Mouse (Mus musculus): ENCODE measurements around the gene 4930518I15Rik.

DNA sequence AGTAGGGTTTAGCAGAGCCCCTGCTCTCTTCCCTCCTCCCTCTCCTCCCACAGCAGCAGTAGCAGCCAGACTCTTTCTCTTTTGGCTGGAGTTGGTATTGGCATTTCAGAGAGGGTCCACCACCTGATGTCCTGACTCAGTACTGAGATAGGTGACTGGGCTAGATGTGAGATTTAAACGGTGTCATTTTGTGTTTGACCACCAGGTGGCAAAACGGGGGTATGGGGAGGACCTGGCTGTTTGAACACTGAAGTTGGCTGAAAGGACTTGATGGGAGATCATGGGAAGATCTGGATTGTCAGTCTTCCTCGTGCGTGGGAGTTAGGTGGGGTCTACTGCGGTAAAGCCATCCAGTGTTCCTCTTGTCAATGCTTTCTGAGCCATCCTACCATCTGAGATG lies 15.9 kb upstream of the 4930518I15Rik start:
- no peak for TF ChIP-seq CTCF (IDR thresholded peaks at IDR 0.05; ENCODE audit: control insufficient read depth, insufficient read depth, insufficient replicate concordance, low read depth, low read length)
- no peak for TF ChIP-seq POLR2A (IDR thresholded peaks at IDR 0.05; ENCODE audit: control insufficient read depth, low read depth, low read length)

All from testis, adult 2 months (tissue).